Mouse (Mus musculus) kidney, postnatal 0 days (tissue): Measurements from ENCODE around the gene Slfn2. TPM values are rescaled to one million over a fixed set of nuclear protein-coding genes. Genes with fewer than 3 reads are reported as not detected.
A peak's percentile ranks its signal among the peaks of the same experiment; 100 is the strongest.

Experiments used
- ATAC-seq: fragments of 200-750 bp; cut with Nextera tagmentation; replicated peaks from 2 replicates; pipeline ENCODE4 v1.8.0; 2017; ENCODE audit warnings: low read depth, moderate number of reproducible peaks, moderate TSS enrichment, moderate library complexity; ENCODE audit not compliant: low FRiP score
- DNase-seq: peaks from one replicate; pipeline ENCODE4 v3.0.0-alpha.2; 2016; ENCODE audit warnings: low spot score
- H3K27ac ChIP-seq: fragments of 300-500 bp; sonication (generic); 2 replicates; pipeline ENCODE4 v1.5.1; 2014; ENCODE audit warnings: mild to moderate bottlenecking
- H3K27me3 ChIP-seq: fragments of 300-500 bp; sonication (generic); 2 replicates; pipeline ENCODE4 v1.6.1; 2014; ENCODE audit warnings: low read length, mixed read lengths; ENCODE audit not compliant: insufficient read depth
- H3K36me3 ChIP-seq: fragments of 300-500 bp; sonication (generic); 2 replicates; pipeline ENCODE4 v1.6.1; 2014; ENCODE audit warnings: low read length, mixed read lengths; ENCODE audit not compliant: insufficient read depth
- H3K4me1 ChIP-seq: fragments of 300-500 bp; sonication (generic); replicated peaks from 2 replicates; pipeline ENCODE4 v1.6.1; 2014; ENCODE audit warnings: antibody characterized with exemption, low read length, mixed read lengths; ENCODE audit not compliant: insufficient read depth
- H3K4me2 ChIP-seq: fragments of 300-500 bp; sonication (generic); 2 replicates; pipeline ENCODE4 v1.6.1; 2014; ENCODE audit warnings: mild to moderate bottlenecking, low read length, moderate library complexity, mixed read lengths
- H3K4me3 ChIP-seq: fragments of 300-500 bp; sonication (generic); replicated peaks from 2 replicates; pipeline ENCODE4 v1.5.1; 2014; ENCODE audit warnings: low read depth, low read length
- H3K9ac ChIP-seq: fragments of 300-500 bp; sonication (generic); 2 replicates; pipeline ENCODE4 v1.6.1; 2014; ENCODE audit warnings: low read depth, low read length
- H3K9me3 ChIP-seq: fragments of 300-500 bp; sonication (generic); replicated peaks from 2 replicates; pipeline ENCODE4 v1.6.1; 2016; ENCODE audit warnings: low read length, inconsistent platforms, mixed read lengths
- CTCF ChIP-seq: IDR thresholded peaks from 2 replicates; pipeline ENCODE4 v1.5.1; 2016; ENCODE audit warnings: antibody characterized with exemption, low read depth, mild to moderate bottlenecking, moderate library complexity
- WGBS: fragments of 180-500 bp; shearing (Covaris S2); extraction: QIAGEN DNeasy Blood & Tissue Kit; methylation state at CpG from one replicate; pipeline ENCODE4 v1.1.7; 2014; 5-methylcytosine and 5-hydroxymethylcytosine counted together
- polyA plus RNA-seq: library from polyadenylated mRNA; unstranded; fragments of >200 nt; fragmentation: Nextera tagmentation; extraction: Ambion mirVana; gene quantifications from 2 replicates; pipeline ENCODE4 v1.2.1, GENCODE M21; 2015

Slfn2 gene
- polyA plus RNA-seq, 1 experiment from 2014 or later = 16.3 TPM

GRCm38 (mm10) chr11:83039796-83040195 is 25.1 kb upstream of the Slfn2 start:
- no peaks in the 10 kb centered on the region for H3K9me3 ChIP-seq
- ATAC-seq (no peak), DNase-seq (no peak)
- no peaks in the 10 kb centered on the region for H3K36me3 ChIP-seq
- no peak overlapping the region for H3K9ac ChIP-seq
- no peaks in the 10 kb centered on the region for H3K27me3 ChIP-seq
- peak overlapping the region; percentile 50 for H3K4me2 ChIP-seq
- H3K4me1 ChIP-seq = no peaks in the 10 kb centered on the region
- H3K4me3 ChIP-seq = peak overlapping the region; percentile 18
- no peak; the same call in 1 of the 2 replicates for TF ChIP-seq CTCF
- no peak overlapping the region for H3K27ac ChIP-seq
- 17% methylated on average over 19 of the region's 19 CpGs for WGBS

GRCm38 (mm10) chr11:83040325-83040724 is 24.6 kb upstream of the Slfn2 start:
- H3K4me3 ChIP-seq = peak overlapping the region; percentile 18
- H3K9me3 ChIP-seq = no peaks in the 10 kb centered on the region
- 30% methylated on average over 1 of the region's 1 CpGs for WGBS
- H3K27ac ChIP-seq = no peak overlapping the region
- H3K9ac ChIP-seq = no peak overlapping the region
- no peak for ATAC-seq
- TF ChIP-seq CTCF = peak; percentile 44
- DNase-seq = peak; percentile 70
- no peaks in the 10 kb centered on the region for H3K27me3 ChIP-seq
- peak overlapping the region; percentile 50 for H3K4me2 ChIP-seq
- H3K36me3 ChIP-seq = no peaks in the 10 kb centered on the region
- H3K4me1 ChIP-seq = no peaks in the 10 kb centered on the region

GRCm38 (mm10) chr11:83041000-83041399 is 23.9 kb upstream of the Slfn2 start:
- Histone ChIP-seq H3K9ac (no peak overlapping the region), H3K4me2 (no peak overlapping the region), H3K27ac (no peak overlapping the region), H3K4me1 (no peaks in the 10 kb centered on the region), H3K9me3 (no peaks in the 10 kb centered on the region), H3K4me3 (no peak overlapping the region), H3K36me3 (no peaks in the 10 kb centered on the region), H3K27me3 (no peaks in the 10 kb centered on the region)
- DNase-seq (no peak), ATAC-seq (no peak)
- TF ChIP-seq CTCF = no peak

GRCm38 (mm10) chr11:83043891-83044290 is 21.0 kb upstream of the Slfn2 start:
- no peaks in the 10 kb centered on the region for H3K4me1 ChIP-seq
- H3K4me2 ChIP-seq = no peak overlapping the region
- ATAC-seq (no peak), DNase-seq (no peak)
- H3K27me3 ChIP-seq = no peaks in the 10 kb centered on the region
- H3K9ac ChIP-seq = no peak overlapping the region
- no peak overlapping the region for H3K27ac ChIP-seq
- 80% methylated on average over 4 of the region's 4 CpGs for WGBS
- no peak for TF ChIP-seq CTCF
- H3K4me3 ChIP-seq = no peak overlapping the region
- H3K36me3 ChIP-seq = no peaks in the 10 kb centered on the region
- H3K9me3 ChIP-seq = no peaks in the 10 kb centered on the region

- Histone ChIP-seq H3K27ac (no peak overlapping the region), H3K9me3 (no peaks in the 10 kb centered on the region), H3K4me1 (no peaks in the 10 kb centered on the region), H3K9ac (no peak overlapping the region), H3K27me3 (no peaks in the 10 kb centered on the region), H3K4me2 (no peak overlapping the region), H3K4me3 (no peak overlapping the region), H3K36me3 (no peaks in the 10 kb centered on the region)
- no peak for TF ChIP-seq CTCF
- ATAC-seq = no peak
- 76% methylated on average over 3 of the region's 3 CpGs for WGBS
- DNase-seq = no peak
These were observed 19.3 kb upstream of the Slfn2 start for GRCm38 (mm10) chr11:83045642-83046041.

GRCm38 (mm10) chr11:83057863-83058262 is 7.0 kb upstream of the Slfn2 start:
- TF ChIP-seq CTCF = peak; percentile 84
- ATAC-seq (no peak), DNase-seq (peak; percentile 78)
- no peak overlapping the region for H3K4me3 ChIP-seq
- no peak overlapping the region for H3K4me2 ChIP-seq
- H3K27ac ChIP-seq = no peak overlapping the region
- no peak overlapping the region for H3K9ac ChIP-seq
- 2% methylated on average over 5 of the region's 5 CpGs for WGBS
- no peaks in the 10 kb centered on the region for H3K27me3 ChIP-seq
- no peaks in the 10 kb centered on the region for H3K4me1 ChIP-seq
- no peaks in the 10 kb centered on the region for H3K36me3 ChIP-seq
- no peaks in the 10 kb centered on the region for H3K9me3 ChIP-seq

GRCm38 (mm10) chr11:83060412-83061020 is 4.4 kb upstream of the Slfn2 start:
- Histone ChIP-seq H3K4me1 (no peaks in the 10 kb centered on the region), H3K27ac (no peak overlapping the region), H3K36me3 (no peaks in the 10 kb centered on the region), H3K27me3 (no peaks in the 10 kb centered on the region), H3K4me3 (no peak overlapping the region), H3K9ac (no peak overlapping the region), H3K9me3 (no peaks in the 10 kb centered on the region), H3K4me2 (no peak overlapping the region)
- no peak for DNase-seq
- 47% methylated on average over 5 of the region's 5 CpGs for WGBS
- TF ChIP-seq CTCF = no peak
- no peak for ATAC-seq
